Mouse (Mus musculus) heart, embryonic 12.5 days (tissue): ENCODE measurements around the gene Txnip. TPM values are rescaled to one million over a fixed set of nuclear protein-coding genes. Genes with fewer than 3 reads are reported as not detected.
"Not testable (repeated sequence)": the region's sequence is repeated elsewhere in the genome, so short reads cannot be mapped to it uniquely, and the experiment has no call there.

Source experiments
- ATAC-seq: fragments of 200-750 bp; cut with Nextera tagmentation; 2 replicates; pipeline ENCODE4 v1.8.0; 2017; ENCODE audit warnings: moderate TSS enrichment, moderate library complexity; ENCODE audit not compliant: insufficient number of reproducible peaks, low FRiP score
- H3K27ac ChIP-seq: fragments of 300-500 bp; sonication (generic); 2 replicates; pipeline ENCODE4 v1.5.1; 2016; ENCODE audit warnings: mild to moderate bottlenecking, moderate library complexity; ENCODE audit not compliant: poor library complexity, severe bottlenecking
- H3K27me3 ChIP-seq: fragments of 300-500 bp; sonication (generic); replicated peaks from 2 replicates; pipeline ENCODE4 v1.6.1; 2016; ENCODE audit warnings: mild to moderate bottlenecking, moderate library complexity
- H3K36me3 ChIP-seq: fragments of 300-500 bp; sonication (generic); 2 replicates; pipeline ENCODE4 v1.6.1; 2016; ENCODE audit warnings: mild to moderate bottlenecking, moderate library complexity
- H3K4me1 ChIP-seq: fragments of 300-500 bp; sonication (generic); replicated peaks from 2 replicates; pipeline ENCODE4 v1.6.1; 2016; ENCODE audit warnings: mild to moderate bottlenecking
- H3K4me2 ChIP-seq: fragments of 300-500 bp; sonication (generic); 2 replicates; pipeline ENCODE4 v1.6.1; 2016; ENCODE audit warnings: mild to moderate bottlenecking, moderate library complexity
- H3K4me3 ChIP-seq: fragments of 300-500 bp; sonication (generic); 2 replicates; pipeline ENCODE4 v1.5.1; 2016; ENCODE audit warnings: mild to moderate bottlenecking
- H3K9ac ChIP-seq: fragments of 300-500 bp; sonication (generic); 2 replicates; pipeline ENCODE4 v1.6.1; 2016; ENCODE audit warnings: mild to moderate bottlenecking, moderate library complexity
- H3K9me3 ChIP-seq: fragments of 300-500 bp; sonication (generic); replicated peaks from 2 replicates; pipeline ENCODE4 v1.6.1; 2016; ENCODE audit warnings: mild to moderate bottlenecking, moderate library complexity
- WGBS: fragments of 180-500 bp; shearing (Covaris S2); methylation state at CpG from one replicate; pipeline ENCODE4 v1.1.7; 2016; 5-methylcytosine and 5-hydroxymethylcytosine counted together
- polyA plus RNA-seq: library from polyadenylated mRNA; unstranded; fragments of >200 nt; fragmentation: Nextera tagmentation; extraction: Ambion mirVana; gene quantifications from 2 replicates; pipeline ENCODE4 v1.2.1, GENCODE M21; 2016

The Txnip gene
- polyA plus RNA-seq, 1 experiment from 2014 or later = 144 TPM

DNA sequence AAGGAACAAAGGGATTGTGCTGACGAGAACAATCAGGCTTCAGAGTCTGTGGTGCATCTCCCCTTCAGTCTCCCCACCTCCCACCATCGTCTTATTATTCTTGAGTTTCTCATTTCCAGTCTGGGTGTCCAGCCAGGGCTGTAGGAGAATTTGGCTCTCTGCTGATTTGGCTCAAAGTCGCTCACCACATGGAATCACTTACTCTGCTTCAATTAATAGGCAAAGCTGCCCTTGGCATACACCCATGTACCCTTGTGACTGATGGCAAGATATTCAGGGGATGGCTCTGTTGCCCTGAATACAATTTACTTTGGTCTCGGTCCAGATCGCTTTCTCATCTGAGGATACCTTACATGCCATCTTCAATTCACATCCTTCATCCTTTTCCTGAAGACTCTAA is 45.6 kb downstream of the Txnip start:
- Histone ChIP-seq H3K4me2 (peak overlapping the region; percentile 81), H3K27me3 (0 out of 2 replicates have a peak, but pooled peaks cover 5% of the 10 kb centered on the region), H3K27ac (no peak overlapping the region), H3K4me1 (peaks cover 38% of the 10 kb centered on the region), H3K9ac (peak overlapping the region; percentile 54; the same call in 1 of the 2 replicates), H3K36me3 (peaks cover 12% of the 10 kb centered on the region; the same call in 1 of the 2 replicates), H3K9me3 (no peaks in the 10 kb centered on the region), H3K4me3 (peak overlapping the region; percentile 88)
- WGBS = 73% methylated on average over 5 of the region's 5 CpGs
- ATAC-seq = no peak

DNA sequence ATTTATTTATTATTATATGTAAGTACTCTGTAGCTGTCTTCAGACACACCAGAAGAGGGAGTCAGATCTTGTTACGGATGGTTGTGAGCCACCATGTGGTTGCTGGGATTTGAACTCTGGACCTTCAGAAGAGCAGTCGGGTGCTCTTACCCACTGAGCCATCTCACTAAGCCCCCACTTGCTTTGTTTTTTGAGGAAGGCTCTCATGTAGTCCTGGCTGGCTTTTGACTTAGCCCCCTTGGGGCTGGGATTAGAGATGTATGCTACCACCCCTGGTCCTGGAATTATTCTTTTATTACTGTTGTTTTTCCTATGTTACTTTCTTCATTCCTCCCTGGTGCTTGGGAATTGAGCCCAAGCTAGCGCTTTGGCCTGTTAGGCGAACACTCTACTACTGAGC is 48.2 kb downstream of the Txnip start:
- not testable (repeated sequence) for H3K27ac ChIP-seq
- H3K36me3 ChIP-seq = peaks cover 25% of the 10 kb centered on the region; the same call in 1 of the 2 replicates

DNA sequence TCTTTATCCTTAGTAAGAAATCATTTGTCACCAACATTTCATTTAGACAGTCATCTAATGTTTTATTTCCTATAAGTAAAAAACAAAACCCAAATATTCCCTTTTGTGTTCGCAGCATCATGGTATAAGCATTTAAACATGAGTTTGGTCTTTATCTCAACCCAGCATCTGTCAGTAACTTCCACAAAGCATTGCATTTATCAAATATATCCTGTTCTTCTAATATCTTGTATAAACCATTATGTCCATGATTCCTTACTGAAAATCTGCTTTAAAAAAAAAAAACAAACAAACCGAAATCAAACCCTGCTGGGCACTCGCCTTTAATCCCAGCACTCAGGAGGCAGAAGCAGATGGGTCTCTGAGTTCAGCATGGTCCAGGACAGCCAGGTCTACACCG is 48.9 kb downstream of the Txnip start:
- Histone ChIP-seq H3K9me3 (no peaks in the 10 kb centered on the region), H3K9ac (no peak overlapping the region), H3K27ac (no peak overlapping the region), H3K36me3 (peaks cover 28% of the 10 kb centered on the region; the same call in 1 of the 2 replicates), H3K4me3 (no peak overlapping the region), H3K4me2 (no peak overlapping the region), H3K4me1 (peaks cover 32% of the 10 kb centered on the region), H3K27me3 (no peaks in the 10 kb centered on the region)
- WGBS = 80% methylated on average over 4 of the region's 4 CpGs
- no peak for ATAC-seq

More for the DNA sequence above, 48.2 kb downstream of the Txnip start:
- H3K4me3 ChIP-seq, H3K9me3 ChIP-seq, H3K27me3 ChIP-seq, H3K4me2 ChIP-seq, H3K9ac ChIP-seq, ATAC-seq: not testable (repeated sequence)
- peaks cover 32% of the 10 kb centered on the region for H3K4me1 ChIP-seq
- 92% methylated on average over 4 of the region's 4 CpGs for WGBS

Other genes with a start within 250 kb of the Txnip start
- gene BC107364, start 105.7 kb upstream of the Txnip start, polyA plus RNA-seq = 0.72 and 0.87 TPM in 2 replicates
- gene Hfe2, start 32.8 kb upstream of the Txnip start, polyA plus RNA-seq = 7.9 and 9.2 TPM in 2 replicates
- 1.6 and 2.4 TPM in 2 replicates for gene Gm16253, start 19.0 kb downstream of the Txnip start, polyA plus RNA-seq
- 39.2 and 39.3 TPM in 2 replicates for gene Polr3gl, start 36.2 kb downstream of the Txnip start, polyA plus RNA-seq
- gene Ankrd34a, start 38.7 kb downstream of the Txnip start, polyA plus RNA-seq = 9.2 and 9.5 TPM in 2 replicates
- 5.1 and 5.2 TPM in 2 replicates for gene Lix1l, start 43.2 kb downstream of the Txnip start, polyA plus RNA-seq
- gene Rbm8a, start 72.0 kb downstream of the Txnip start, polyA plus RNA-seq = 90.8 and 95.8 TPM in 2 replicates
- 36.9 and 37.2 TPM in 2 replicates for gene Pex11b, start 77.4 kb downstream of the Txnip start, polyA plus RNA-seq
- gene Gm42957, start 77.5 kb downstream of the Txnip start, polyA plus RNA-seq = 0.10 and 0.14 TPM in 2 replicates
- gene Itga10, start 87.6 kb downstream of the Txnip start, polyA plus RNA-seq = 0.75 and 0.91 TPM in 2 replicates
- 0.17 and 0.23 TPM in 2 replicates for gene Ankrd35, start 112.2 kb downstream of the Txnip start, polyA plus RNA-seq
- 42.0 and 43.3 TPM in 2 replicates for gene Pias3, start 138.4 kb downstream of the Txnip start, polyA plus RNA-seq
- gene Nudt17, start 150.6 kb downstream of the Txnip start, polyA plus RNA-seq = 6.2 and 6.9 TPM in 2 replicates
- 27.6 and 32.5 TPM in 2 replicates for gene Polr3c, start 169.7 kb downstream of the Txnip start, polyA plus RNA-seq
- gene Rnf115, start 169.7 kb downstream of the Txnip start, polyA plus RNA-seq = 54.5 and 56.5 TPM in 2 replicates